Mouse (Mus musculus): ENCODE results near the gene Lancl2.

Gene Lancl2

DNA sequence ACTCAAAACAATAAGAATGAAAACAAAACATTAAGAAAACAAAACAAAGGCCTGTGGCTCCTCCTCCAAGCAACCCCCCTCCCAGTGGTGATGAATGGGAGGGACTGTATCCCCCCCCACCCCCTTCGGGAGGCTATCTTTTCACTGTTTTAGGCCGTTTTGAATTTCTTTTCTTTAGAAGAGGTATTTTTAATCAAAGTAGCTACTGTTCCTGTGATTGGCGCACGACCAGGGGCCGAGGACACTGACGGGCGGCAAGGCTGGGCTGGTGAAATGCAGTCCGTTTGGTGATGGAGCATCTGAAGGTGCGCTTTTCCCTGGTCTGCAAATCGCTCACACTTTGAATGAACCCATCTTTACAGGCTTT, at the start of gene Lancl2:
Lancl2 (plus strand) TSS at position 165 of the 367 bp plus-strand sequence.
- DNase-seq (ENCODE audit: low read depth, low spot score) = no peak

DNA sequence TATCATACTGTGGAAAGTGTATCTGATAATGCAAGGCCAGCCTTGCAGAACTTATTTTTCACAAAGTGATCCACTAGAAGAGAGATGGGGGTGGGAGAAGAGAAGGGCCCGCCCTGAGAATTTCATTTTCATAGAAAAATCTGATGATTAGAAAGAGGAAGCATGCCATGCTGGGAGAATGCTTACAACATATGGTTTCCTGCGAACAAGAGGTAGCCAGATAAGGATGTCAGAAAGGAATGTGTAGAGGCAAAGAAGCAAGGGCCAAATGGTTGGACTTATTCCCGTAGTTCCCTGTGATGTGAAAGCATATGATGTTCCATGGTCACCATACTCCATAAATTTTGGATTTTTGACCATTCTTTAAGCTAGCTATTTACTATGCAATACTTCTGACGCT, 41.0 kb upstream of the Lancl2 start:
- no peak for DNase-seq (ENCODE audit: low read depth, low spot score)

DNA sequence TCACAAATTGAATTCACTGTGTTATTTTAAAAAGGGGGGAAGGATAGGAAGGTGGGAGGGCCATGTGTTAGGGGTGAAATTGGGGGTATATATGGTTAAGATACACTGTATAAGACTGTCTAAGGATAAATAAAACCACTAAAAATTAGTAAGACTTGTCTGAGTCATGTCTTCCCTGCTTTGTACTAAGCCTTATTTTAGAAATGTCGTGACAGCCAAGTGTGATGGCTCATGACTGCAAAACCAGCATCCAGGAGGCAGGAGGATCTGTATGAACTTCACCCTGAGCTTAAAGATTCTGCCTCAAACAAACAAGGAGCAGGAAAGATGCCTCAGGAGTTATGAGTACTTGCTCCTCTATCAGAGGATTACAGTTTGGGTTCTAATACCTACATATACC, 18.2 kb upstream of the Lancl2 start:
- no peak for DNase-seq (ENCODE audit: low read depth, low spot score)

DNA sequence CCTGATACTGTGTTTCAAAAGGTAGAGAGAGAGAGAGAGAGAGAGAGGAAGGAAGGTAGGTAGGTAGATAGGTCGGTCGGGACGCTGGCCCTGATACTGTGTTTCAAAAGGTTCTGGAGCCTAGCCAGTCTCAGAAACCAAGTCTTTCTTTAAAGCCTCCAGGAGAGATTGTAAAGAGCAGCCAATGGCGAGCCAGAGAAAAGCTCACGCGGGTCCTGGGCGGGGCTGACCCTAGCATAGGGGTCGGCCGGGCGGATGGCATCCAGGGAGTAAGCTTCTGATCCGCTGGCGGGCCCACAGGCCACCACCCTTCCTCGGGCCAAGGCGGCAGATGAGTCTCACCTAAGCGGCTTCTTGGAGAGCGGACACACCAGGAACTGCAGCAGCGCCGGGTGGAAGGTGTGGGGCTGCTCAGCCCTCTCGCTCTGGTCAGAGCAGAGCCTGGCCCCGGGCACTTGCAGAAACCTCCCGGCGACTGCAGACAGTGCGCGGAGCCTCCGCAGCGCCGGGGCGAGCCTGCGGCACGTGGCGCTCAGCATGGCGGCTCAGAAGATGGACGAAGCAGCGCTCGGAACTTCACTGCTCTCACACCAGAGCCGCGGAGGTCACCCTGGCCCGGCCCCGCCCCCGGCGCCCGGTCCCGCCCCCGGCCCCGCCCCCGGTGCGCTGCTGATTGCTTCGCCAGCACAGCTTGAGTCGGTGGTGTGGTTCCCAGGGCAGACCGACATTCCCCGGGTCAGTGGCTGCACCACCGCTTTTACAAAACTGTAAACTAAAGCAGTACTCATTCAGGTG, 10.7 kb upstream of the Lancl2 start, which contains the start of gene Pyurf:
Pyurf (minus strand) TSS at position 612 of the 795 bp plus-strand sequence.
- peak; percentile 92 for DNase-seq (ENCODE audit: low read depth, low spot score)

DNA sequence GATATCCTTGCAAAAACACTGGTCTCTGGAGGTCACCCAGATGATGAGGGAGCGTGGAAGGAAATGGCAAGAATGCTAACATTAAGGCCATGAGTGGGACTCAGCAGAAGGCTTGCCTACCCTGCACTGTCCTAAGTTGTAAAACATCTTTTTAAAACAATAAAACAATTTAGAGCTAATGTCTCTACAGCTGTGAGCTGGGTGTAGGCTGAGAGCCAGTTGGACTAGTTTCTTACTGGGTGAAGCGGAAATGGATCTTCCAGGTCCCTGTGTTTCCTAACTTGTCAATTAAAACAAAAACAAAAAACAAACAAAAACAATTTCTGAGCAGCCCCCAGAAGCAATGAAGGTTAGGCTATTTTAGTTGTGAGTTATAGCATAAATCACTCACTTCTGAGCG, 9.2 kb upstream of the Lancl2 start:
- no peak for DNase-seq (ENCODE audit: low read depth, low spot score)

DNA sequence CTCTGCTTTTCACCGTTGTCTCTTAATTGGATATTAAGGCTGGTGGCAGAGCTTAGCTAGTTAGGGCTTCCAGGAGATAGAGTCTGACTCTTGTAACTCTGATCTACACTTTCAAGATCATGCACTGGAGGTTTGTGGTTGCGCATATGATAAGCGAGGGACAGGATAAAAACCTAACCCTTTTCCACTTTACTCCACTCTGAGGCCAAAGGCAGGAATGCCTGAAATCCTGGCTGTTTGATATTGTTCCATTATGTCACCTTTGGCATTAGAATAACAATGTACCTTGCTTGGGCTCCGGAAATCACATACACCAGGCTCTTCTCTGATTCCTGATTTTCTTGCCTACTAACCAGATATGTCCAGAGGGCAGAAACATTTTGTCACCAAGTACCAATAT, 654 bp upstream of the Lancl2 start:
- no peak for DNase-seq (ENCODE audit: low read depth, low spot score)

DNA sequence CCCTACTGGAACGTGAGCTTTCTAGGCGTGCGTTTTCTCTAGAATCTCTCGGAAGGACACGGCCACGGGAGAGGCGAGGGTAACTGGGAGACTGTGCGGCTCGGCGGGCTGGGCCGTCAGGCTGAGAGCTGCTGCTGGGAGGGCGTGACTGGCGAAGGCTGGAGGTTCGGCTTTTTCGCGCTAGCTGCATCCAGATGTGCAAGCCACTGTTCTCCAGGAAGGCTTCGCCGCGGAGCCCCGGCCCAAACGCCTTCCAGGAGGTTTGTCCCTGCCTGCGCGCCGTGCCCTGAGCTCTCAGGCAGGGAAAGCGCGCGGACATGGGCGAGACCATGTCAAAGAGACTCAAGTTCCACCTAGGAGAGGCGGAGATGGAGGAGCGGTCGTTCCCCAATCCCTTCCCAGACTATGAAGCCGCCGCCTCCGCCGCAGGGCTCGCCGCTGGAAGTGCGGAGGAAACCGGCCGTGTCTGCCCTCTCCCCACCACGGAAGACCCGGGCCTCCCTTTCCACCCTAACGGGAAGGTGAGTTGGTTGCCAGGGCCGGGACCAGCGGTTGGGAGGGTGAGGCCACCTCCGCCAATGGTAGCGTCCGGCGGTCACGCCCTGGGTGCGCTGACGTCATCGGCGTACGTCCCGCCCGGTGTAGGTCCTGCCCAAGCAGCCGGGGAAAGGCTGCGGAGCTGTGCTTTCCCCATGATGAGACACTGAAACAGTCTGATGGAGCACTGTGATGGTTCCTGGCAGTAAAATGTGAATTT, 581 bp downstream of the Lancl2 start:
- peak; percentile 99 for DNase-seq (ENCODE audit: low read depth, low spot score)

DNA sequence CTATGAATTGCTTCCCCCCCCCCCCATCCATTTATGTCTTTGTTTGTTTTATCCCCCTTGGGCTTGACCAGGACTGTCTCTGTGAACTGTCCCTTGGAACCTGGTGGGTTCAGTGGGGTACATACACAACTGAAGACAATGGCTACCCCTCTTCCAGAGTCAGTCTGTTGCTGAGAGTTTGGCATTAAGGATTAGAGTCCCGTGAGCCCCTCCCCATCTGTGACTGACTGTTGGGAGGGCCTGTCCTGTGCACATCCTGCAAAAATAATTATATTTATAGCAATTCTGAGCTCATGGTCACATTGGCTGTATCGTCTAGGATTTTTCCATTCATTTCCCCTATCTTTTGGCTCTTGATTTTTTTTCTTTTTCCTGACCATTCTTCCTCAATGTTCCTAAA, 1.4 kb downstream of the Lancl2 start:
- DNase-seq (ENCODE audit: low read depth, low spot score) = no peak

DNA sequence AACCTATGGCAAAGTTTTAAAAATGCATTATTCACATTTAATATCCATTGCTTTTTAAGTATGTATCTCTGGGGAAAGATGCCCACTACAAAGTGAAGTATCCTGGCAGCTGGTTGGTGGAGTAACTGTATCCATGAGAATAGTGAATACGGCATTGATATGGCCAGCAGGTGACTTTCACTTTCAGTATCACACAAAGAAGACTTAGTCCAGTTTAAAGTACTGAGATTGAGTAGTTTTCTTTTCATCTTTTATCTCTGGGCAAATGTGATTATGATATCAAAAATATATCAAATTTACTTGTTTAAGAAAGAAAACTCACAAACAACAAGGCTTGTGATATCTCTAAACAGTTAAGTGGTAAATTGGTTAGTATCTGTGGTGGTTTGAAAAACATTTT, 4.4 kb downstream of the Lancl2 start:
- peak; percentile 59 for DNase-seq (ENCODE audit: low read depth, low spot score)

DNA sequence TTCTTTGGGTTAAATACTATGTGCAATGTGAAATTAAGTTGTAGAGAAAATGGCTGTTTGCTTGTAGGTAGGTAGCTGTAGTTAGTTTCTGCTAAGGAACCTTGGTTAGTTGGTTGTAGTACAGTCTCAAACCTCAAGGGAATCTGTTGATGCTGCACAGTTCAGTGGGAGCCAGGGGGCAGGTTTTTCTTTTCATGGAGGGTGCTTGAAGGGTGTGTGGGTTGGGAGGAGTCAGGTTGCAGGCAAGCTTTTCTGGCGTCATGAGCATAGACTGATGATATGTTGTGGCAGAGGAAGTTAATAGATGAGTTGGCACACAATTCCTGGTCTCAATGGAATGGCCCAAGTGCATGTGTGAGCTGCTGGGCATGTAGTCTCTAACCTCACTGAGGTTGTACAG, 9.4 kb downstream of the Lancl2 start:
- no peak for DNase-seq (ENCODE audit: low read depth, low spot score)

DNA sequence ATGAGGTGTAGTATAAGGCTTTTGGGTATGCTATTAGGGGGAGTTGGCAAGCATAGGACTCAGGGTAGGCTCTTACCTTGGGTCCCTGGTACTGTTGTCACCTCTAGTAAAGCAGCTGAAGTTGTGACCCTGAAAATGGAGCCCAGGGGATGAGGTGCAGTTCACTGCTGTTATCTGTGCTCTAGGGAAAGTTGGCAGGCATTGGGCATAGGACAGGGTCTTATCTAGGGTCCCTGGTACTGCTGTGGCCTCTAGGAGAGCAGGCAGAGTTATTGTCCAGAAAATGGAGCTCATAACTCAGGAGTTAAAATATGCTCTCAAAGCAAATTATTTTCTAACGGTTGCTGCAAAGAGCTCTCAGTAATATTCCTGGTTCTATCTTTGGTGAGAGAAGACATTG, 19.0 kb downstream of the Lancl2 start:
- no peak for DNase-seq (ENCODE audit: low read depth, low spot score)

DNA sequence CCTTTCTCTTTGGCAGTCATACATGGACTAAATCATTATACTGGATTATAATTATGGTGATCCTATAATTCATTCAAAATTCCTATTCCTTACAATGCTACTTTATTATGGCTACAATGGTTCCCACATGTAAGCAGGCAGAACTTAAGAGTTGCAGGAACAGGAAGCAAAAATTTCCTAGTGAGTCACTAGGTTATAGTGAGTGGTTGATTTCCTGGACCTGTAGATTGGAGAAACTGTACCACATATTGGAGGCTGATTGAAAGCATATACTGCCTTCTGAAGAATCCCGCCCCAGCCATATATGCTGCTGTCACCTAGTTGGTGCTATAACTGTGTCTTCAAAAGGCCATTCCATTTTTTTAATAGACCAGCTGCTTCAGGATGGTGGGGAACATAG, 40.4 kb downstream of the Lancl2 start:
- no peak for DNase-seq (ENCODE audit: low read depth, low spot score)

DNA sequence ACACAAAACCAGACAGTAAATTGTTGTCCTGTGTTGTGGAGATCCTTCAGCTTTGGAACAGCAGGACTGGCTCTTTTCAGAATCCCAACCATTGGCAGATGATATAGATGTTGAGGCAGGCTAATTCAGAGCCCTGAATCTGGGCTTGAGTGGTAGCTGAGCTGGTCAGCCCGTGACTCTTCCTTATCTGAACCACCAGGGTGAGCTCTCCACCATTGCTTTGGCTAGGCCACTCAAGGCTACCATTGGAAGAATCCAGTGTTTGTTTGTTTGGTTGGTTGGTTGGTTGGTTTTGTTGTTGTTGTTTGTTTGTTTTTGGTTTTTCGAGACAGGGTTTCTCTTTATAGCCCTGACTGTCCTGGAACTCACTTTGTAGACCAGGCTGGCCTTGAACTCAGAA, 41.0 kb downstream of the Lancl2 start:
- peak; percentile 18 for DNase-seq (ENCODE audit: low read depth, low spot score)

DNA sequence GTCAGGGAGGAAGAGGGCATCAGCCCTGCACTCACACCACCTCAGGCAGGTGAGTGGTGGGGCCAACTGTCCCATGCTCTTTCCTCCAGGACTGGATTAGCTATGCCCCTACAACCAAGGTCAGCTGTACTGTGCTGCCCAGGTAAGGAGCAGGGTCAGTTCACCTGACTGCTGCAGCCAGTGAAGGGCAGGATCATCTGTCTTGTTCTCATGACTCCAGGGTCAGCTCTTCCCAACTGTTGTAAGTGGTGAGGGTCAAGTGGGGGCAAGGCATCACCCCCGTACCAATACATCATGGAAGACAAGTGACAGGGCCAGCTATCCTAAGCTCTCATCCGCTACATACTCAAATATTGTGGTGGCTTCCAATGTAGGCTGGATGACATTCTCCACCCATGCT, 41.8 kb downstream of the Lancl2 start:
- DNase-seq (ENCODE audit: low read depth, low spot score) = no peak

DNA sequence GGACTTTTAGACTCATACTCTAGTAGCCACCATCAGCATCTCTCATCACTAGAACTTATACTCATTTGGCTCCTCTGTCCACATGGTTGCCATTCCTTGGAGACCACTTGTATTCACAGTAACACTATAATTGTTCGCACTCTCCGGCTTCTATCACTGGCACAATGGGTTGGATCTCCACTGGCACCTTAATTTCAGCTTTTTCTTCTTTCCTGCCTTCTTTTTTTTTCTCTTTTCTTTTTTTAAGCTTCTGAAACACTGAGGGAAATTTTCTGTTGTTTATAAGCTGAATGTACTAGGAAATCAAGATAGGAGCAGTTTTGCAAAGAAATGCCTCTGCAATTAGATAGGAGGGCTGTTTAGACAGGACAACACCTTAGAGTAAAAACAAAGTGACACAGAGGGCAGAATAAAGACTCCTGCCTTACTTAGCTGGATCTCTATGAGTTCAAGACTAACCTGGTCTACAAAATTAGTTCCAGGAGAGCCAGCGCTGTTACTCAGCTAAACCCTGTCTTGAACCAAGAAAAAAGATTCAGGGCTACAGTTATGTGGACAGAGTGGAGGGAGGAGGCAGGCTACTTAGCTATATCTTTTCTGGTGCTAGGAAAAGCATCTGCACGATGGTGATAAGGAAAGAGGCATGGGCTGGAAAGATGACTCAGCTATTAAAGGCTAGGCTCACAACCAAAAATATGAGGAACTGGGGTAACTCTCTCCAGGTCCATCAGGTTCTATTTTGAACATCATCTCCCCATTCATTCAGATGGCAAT, 42.8 kb downstream of the Lancl2 start:
- DNase-seq (ENCODE audit: low read depth, low spot score) = no peak

DNA sequence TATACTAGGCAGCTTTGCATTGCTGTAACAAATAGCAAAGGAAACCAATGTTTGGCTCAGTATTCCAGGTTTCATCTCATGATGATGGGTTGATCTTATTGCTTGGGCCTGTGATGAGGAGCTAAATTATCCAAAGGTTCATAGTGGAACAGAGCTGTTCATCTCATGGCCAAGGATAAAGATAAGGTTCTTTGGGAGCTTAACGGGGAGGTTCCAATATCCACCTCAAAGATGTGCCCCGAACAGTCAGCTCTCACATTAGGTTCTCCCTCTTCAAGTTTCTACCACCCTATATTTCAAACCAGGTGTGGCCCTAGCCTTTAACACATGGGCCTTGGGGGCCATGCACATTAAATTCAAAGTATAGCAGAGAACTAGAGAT, 43.4 kb downstream of the Lancl2 start:
- DNase-seq (ENCODE audit: low read depth, low spot score) = no peak

DNA sequence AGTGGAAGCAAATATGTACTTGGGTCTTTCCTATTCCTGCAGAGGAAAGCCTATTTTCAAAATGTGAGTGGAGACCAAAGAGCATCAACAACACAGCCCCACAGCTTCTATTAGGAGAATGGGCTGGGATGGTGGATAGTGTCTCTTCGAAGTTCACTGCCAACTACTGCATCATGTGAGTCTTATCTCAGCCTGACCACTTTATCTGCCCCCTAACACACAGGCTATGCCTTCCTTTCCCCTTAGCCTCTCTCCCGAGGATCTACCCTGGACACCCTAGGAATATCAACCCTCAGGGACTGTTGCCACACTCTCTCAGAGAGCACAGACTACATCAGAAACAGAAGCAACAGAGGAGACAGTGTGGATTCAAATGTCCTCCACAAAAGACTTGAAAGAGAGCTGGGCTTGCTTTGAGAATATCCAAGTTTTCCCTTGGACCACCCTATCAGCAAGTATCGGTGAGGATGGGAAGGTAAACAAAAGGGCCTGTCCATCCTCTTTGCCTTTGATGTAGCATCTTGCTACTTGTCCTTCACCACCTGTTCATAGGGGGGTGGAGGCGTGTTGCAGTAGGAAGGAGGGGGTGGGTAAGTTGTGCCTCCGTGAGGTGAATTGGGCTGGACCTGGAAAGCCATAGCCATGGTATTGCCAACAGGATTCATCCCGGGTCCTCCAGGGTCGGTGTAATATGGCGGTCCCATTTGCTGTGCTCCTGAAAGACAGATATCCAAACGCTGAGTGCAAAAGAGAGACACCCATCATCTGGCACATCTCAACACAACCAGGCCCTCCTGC, 51.8 kb downstream of the Lancl2 start:
- no peak for DNase-seq (ENCODE audit: low read depth, low spot score)

DNA sequence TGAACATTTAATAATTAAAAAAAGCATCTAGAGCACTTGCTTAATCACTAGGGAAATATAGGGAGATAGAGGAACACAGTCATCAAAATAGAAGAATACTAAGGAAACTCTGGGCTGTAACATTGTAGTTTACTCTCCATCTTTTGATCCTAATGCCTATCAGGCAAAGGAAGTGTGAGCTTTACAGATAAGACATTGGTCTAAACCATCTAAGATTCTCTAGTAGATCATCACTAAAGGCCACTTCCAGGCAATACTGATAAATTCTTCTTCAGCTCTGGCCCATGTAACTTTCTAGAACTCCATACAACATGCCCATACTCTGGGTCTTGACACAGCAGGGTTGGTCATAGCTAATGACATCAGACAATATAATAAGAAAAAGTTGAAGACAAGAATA, 60.7 kb downstream of the Lancl2 start:
- DNase-seq (ENCODE audit: low read depth, low spot score) = no peak

DNA sequence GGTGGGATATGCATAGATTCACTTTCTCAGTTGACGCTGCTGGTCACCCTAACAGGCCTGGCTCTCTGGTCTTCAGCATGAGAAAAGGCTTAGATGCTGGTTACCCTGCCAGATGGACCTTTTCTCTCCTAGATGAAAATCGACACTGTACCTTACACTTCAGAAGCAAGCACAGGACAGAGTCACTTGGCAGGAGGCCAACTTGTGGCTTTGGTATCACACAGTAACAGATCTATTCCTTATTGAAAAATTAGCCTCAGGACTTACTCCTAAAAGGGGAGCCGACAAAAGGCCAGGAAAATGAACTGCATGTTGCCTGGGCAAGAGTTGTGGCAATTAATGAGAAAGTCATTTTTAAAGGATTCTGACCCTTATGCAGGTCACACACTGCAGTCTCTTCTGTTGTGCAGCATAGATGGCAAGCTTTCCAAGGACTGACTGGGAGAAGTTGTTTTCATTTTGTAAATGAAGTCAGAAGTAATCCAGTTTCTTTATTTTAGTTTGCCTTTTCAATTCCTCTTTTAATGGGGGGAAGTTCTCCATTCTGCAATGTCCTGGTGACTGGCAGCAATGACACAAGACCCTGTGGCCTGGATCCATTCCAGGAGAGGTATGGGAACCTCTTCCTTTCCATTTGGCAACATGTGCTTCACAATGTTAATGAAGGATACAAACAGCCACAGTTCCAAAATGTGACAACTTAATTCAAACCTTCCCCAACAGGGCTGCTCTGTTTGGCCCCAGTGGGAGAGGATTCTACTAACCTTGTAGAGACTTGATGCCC, 62.9 kb downstream of the Lancl2 start:
- no peak for DNase-seq (ENCODE audit: low read depth, low spot score)

DNA sequence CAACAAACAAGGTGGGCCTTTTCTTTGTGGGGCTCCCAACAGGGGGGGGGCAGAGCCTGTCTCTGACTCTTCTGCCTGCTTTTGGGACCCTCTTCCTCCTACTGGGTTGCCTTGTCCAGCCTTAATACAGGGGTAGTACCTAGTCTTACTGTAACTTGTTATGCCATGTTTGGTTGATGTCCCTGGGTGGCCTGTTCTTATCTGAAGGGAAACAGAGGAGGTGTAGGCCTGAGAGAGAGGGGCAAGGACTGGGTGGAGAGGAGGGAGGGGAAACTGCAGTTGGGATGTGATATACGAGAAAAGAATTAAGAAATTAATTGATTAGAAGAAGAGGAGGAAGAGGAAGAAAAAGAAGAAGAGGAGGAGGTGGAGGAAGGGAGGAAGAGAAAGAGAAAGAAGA, 63.9 kb downstream of the Lancl2 start:
- no peak for DNase-seq (ENCODE audit: low read depth, low spot score)

Measured in A20 (cell line).